Mouse (Mus musculus) lung, adult 2 months (tissue): ENCODE data around the gene Coro1c. TPM values are rescaled to one million over a fixed set of nuclear protein-coding genes. Genes with fewer than 3 reads are reported as not detected.

Experiments used
- DNase-seq: peaks from one replicate; pipeline ENCODE4 v3.0.0; 2022
- H3K4me1 ChIP-seq: fragments of 200-500 bp; 2 replicates; pipeline ENCODE4 v1.6.1; 2011; ENCODE audit warnings: low read length; ENCODE audit not compliant: control insufficient read depth, insufficient read depth
- H3K4me3 ChIP-seq: fragments of 200-500 bp; replicated peaks from 2 replicates; pipeline ENCODE3; 2011; ENCODE audit warnings: low read depth, mild to moderate bottlenecking, control low read depth, low read length; ENCODE audit errors: extremely low read depth
- CTCF ChIP-seq: fragments of 200-500 bp; IDR thresholded peaks from 2 replicates; pipeline ENCODE4 v1.5.1; 2011; ENCODE audit warnings: mild to moderate bottlenecking, low read length, control low read depth; ENCODE audit not compliant: insufficient read depth
- POLR2A ChIP-seq: fragments of 200-500 bp; IDR thresholded peaks from 2 replicates; pipeline ENCODE4 v1.6.1; 2011; ENCODE audit warnings: low read depth, mild to moderate bottlenecking, control low read depth, low read length, borderline replicate concordance; ENCODE audit errors: extremely low read depth
- WGBS: fragments of 180-500 bp; shearing (Covaris S2); methylation state at CpG from one replicate; pipeline ENCODE4 v1.1.7; 2018; 5-methylcytosine and 5-hydroxymethylcytosine counted together
- polyA plus RNA-seq: library from polyadenylated mRNA; depleted of rRNA; stranded (reverse); fragments of >200 nt; gene quantifications from 2 replicates; pipeline ENCODE4 v1.2.3, GENCODE M21; 2012; rRNA removed

Coro1c gene
- polyA plus RNA-seq, 1 experiment = 104 TPM

DNA sequence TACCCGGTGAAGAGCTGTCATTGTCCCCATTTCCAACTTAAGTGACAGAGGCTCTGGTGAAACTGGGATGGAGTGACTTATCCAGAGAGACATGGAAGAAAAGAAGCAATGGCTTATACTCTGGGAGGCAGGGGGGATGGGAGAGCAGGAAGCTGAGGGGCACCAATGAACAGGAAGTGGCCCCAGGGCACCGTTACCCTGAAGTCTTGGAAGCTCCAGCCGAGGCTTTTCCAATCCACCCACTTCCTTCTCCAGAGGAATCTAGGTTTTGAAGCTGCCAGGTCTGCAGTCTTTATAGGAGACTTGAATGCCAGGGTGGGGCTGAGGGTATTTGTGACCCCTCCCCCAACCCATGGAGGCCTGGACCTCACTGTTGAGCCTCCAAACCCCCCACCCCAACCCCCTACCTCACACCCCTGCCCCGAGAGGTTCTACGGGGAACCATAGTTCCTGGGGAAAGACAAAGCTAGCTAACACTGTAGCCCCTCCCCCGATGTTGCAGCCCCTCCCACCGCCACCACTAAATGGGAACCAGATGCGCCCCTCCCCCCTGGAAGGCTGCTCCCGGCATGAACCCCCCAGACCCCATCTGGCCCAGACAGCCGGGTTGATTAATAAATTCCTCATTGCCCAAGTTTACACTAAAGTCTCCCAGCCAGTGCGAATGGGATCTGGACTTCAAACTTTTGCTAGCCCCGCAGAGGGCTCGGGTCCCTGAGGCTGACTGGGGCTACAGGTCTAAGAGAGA, 112.0 kb downstream of the Coro1c start:
- H3K4me3 ChIP-seq = no peak overlapping the region
- no peaks in the 10 kb centered on the region for H3K4me1 ChIP-seq
- WGBS = 7% methylated on average over 13 of the region's 13 CpGs
- DNase-seq = no peak
- no peak for TF ChIP-seq POLR2A
- no peak for TF ChIP-seq CTCF

Other genes starting within 250 kb of the Coro1c start
- gene 1700069L16Rik, start 184.0 kb downstream of the Coro1c start, polyA plus RNA-seq = not detected in 2 replicates
- 10.6 and 10.7 TPM in 2 replicates for gene Ficd, start 173.0 kb downstream of the Coro1c start, polyA plus RNA-seq
- 20.2 and 24.2 TPM in 2 replicates for gene Sart3, start 136.2 kb downstream of the Coro1c start, polyA plus RNA-seq
- 115 and 118 TPM in 2 replicates for gene Iscu, start 136.0 kb downstream of the Coro1c start, polyA plus RNA-seq
- 59.9 and 72.5 TPM in 2 replicates for gene Tmem119, start 108.2 kb downstream of the Coro1c start, polyA plus RNA-seq
- gene Selplg, start 76.1 kb downstream of the Coro1c start, polyA plus RNA-seq = 96.6 and 100 TPM in 2 replicates
- gene Ssh1, start 85.1 kb upstream of the Coro1c start, polyA plus RNA-seq = 22.1 and 27.3 TPM in 2 replicates
- 0.05 and 0.17 TPM in 2 replicates for gene Dao, start 94.9 kb upstream of the Coro1c start, polyA plus RNA-seq
- 17.0 and 19.7 TPM in 2 replicates for gene Usp30, start 156.7 kb upstream of the Coro1c start, polyA plus RNA-seq
- not detected in 2 replicates for gene Svop, start 182.8 kb upstream of the Coro1c start, polyA plus RNA-seq
- gene Alkbh2, start 219.5 kb upstream of the Coro1c start, polyA plus RNA-seq = 7.7 and 8.6 TPM in 2 replicates
- 2.2 and 3.0 TPM in 2 replicates for gene Ung, start 221.6 kb upstream of the Coro1c start, polyA plus RNA-seq
- gene Acacb, start 237.8 kb upstream of the Coro1c start, polyA plus RNA-seq = 20.0 and 37.5 TPM in 2 replicates